Mouse (Mus musculus): ENCODE results near the gene Ccdc150. TPM values are rescaled to one million over a fixed set of nuclear protein-coding genes. Genes with fewer than 3 reads are reported as not detected.

The Ccdc150 gene
- total and polyA plus RNA-seq, 2 experiments: 0.09 TPM; not detected in 1

GRCm38 (mm10) chr1:54356566-54356965 is 106.1 kb downstream of the Ccdc150 start:
- no peaks in the 10 kb centered on the region for H3K79me2 ChIP-seq (ENCODE audit: control insufficient read depth, insufficient read depth, low read length)
- H3K27me3 ChIP-seq (ENCODE audit: control insufficient read depth, insufficient read depth, low read length): no peaks in the 10 kb centered on the region
- no peak overlapping the region for H3K27ac ChIP-seq (replicated peaks; ENCODE audit: insufficient read depth, low read depth, low read length)
- no peak overlapping the region for H3K4me3 ChIP-seq (ENCODE audit: insufficient read depth, low read depth, low read length)
- H3K36me3 ChIP-seq (ENCODE audit: control insufficient read depth, insufficient read depth, low read length): no peaks in the 10 kb centered on the region
- TF ChIP-seq POLR2A (IDR thresholded peaks at IDR 0.05; ENCODE audit: extremely low read depth, insufficient read depth, low read length): no peak
- no peak for TF ChIP-seq CTCF (IDR thresholded peaks at IDR 0.05; ENCODE audit: low read depth, low read length)
- DNase-seq (ENCODE audit: extremely low read depth, low read depth, low spot score): no peak
- H3K4me1 ChIP-seq (ENCODE audit: control insufficient read depth, insufficient read depth, low read length): no peaks in the 10 kb centered on the region
- 88% methylated on average over 6 of the region's 6 CpGs for WGBS
- H3K9ac ChIP-seq (ENCODE audit: low read depth, low read length): no peak overlapping the region

DNA sequence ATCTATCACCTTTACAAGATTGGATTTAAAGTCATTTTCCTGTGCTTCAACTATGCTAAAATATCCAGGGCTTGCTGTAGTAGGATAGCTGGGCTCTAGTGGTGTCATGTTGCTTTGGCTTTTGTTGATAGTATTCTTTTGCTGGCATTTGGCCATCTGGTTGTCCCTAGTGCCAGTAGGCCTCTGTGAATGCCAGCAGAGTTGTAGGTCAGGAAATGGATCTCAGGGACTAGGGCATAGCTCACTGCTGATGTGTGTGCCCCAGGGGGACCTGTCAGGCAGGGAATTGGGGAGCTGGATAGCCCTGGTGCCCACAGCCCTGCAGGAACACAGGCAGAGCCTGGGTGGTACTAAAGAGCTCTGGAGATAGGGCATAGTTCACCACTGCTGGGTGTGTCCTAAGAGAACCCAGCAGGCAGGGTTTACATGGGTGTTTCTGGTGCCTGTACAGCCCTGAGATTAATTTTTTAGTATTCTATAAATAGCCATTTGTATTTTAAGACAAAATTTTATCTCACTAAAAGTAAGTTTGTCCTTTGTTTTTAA is 127.1 kb downstream of the Ccdc150 start:
- Histone ChIP-seq H3K27ac (replicated peaks; ENCODE audit: insufficient read depth, low read depth, low read length) (no peak overlapping the region), H3K4me3 (ENCODE audit: insufficient read depth, low read depth, low read length) (no peak overlapping the region), H3K27me3 (ENCODE audit: control insufficient read depth, insufficient read depth, low read length) (no peaks in the 10 kb centered on the region), H3K4me1 (ENCODE audit: control insufficient read depth, insufficient read depth, low read length) (no peaks in the 10 kb centered on the region; the same call in 1 of the 2 replicates), H3K9ac (ENCODE audit: low read depth, low read length) (no peak overlapping the region), H3K36me3 (ENCODE audit: control insufficient read depth, insufficient read depth, low read length) (no peaks in the 10 kb centered on the region), H3K79me2 (ENCODE audit: control insufficient read depth, insufficient read depth, low read length) (no peaks in the 10 kb centered on the region)
- TF ChIP-seq CTCF (IDR thresholded peaks at IDR 0.05; ENCODE audit: low read depth, low read length): no peak
- no peak for TF ChIP-seq POLR2A (IDR thresholded peaks at IDR 0.05; ENCODE audit: extremely low read depth, insufficient read depth, low read length)
- peak; percentile 13 for DNase-seq (ENCODE audit: extremely low read depth, low read depth, low spot score)

DNA sequence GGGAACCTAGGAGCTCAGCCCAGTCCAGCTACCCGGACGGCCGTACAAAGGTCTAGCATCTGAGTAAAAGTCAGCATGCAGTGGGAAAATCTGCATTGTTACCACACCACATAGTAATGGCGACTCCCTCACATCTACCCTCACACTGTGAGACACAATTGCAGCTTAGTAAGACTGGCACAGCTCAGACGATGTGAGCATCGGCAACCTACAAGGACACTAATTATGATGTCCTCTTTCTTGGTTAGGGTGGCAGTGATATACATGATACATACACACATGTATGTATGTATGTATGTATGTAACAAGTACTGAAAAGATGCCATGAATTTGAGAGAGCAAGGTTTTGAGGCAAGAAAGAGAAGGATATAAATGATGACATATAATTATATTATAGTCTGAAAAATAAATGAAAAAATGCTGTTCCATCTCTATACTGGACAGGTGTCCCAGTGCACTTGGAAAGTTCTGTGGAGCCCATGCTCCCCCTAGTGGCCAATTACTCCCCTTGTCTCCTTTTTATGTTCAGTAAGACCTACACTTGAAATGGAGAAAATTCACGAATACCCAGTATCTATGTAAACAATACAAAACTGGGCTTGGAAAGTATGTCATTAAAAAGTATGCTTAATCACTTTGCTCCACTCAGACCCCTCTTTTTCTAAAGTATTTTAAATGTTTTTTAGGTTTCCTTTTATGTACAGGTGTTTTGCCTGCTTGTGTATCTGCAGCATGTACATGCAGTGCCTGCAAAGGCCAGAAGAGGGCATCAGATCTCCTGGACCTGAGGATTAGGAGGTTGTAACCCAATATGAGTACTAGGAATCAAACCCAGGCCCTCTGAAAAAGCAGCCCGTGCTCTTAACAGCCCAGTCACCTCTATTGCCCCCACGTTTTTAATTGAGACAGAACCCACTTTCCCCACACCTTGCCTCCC is 130.8 kb downstream of the Ccdc150 start:
- 85% methylated on average over 9 of the region's 9 CpGs for WGBS
- no peak overlapping the region for H3K4me3 ChIP-seq (ENCODE audit: insufficient read depth, low read depth, low read length)
- no peak overlapping the region for H3K9ac ChIP-seq (ENCODE audit: low read depth, low read length)
- no peaks in the 10 kb centered on the region for H3K36me3 ChIP-seq (ENCODE audit: control insufficient read depth, insufficient read depth, low read length)
- H3K4me1 ChIP-seq (ENCODE audit: control insufficient read depth, insufficient read depth, low read length): no peaks in the 10 kb centered on the region; the same call in 1 of the 2 replicates
- no peaks in the 10 kb centered on the region for H3K27me3 ChIP-seq (ENCODE audit: control insufficient read depth, insufficient read depth, low read length)
- no peaks in the 10 kb centered on the region for H3K79me2 ChIP-seq (ENCODE audit: control insufficient read depth, insufficient read depth, low read length)
- peak; percentile 38 for DNase-seq (ENCODE audit: extremely low read depth, low read depth, low spot score)
- TF ChIP-seq POLR2A (IDR thresholded peaks at IDR 0.05; ENCODE audit: extremely low read depth, insufficient read depth, low read length) (no peak), CTCF (IDR thresholded peaks at IDR 0.05; ENCODE audit: low read depth, low read length) (peak; percentile 48; the same call in 1 of the 2 replicates)
- no peak overlapping the region for H3K27ac ChIP-seq (replicated peaks; ENCODE audit: insufficient read depth, low read depth, low read length)

- Histone ChIP-seq H3K4me1 (ENCODE audit: control insufficient read depth, insufficient read depth, low read length) (no peaks in the 10 kb centered on the region), H3K79me2 (ENCODE audit: control insufficient read depth, insufficient read depth, low read length) (no peaks in the 10 kb centered on the region), H3K9ac (ENCODE audit: low read depth, low read length) (no peak overlapping the region), H3K4me3 (ENCODE audit: insufficient read depth, low read depth, low read length) (no peak overlapping the region), H3K27me3 (ENCODE audit: control insufficient read depth, insufficient read depth, low read length) (no peaks in the 10 kb centered on the region), H3K36me3 (ENCODE audit: control insufficient read depth, insufficient read depth, low read length) (peaks cover 2% of the 10 kb centered on the region), H3K27ac (replicated peaks; ENCODE audit: insufficient read depth, low read depth, low read length) (no peak overlapping the region)
- TF ChIP-seq POLR2A (IDR thresholded peaks at IDR 0.05; ENCODE audit: extremely low read depth, insufficient read depth, low read length) (no peak), CTCF (IDR thresholded peaks at IDR 0.05; ENCODE audit: low read depth, low read length) (no peak)
- WGBS: 64% methylated on average over 1 of the region's 1 CpGs
- DNase-seq (ENCODE audit: extremely low read depth, low read depth, low spot score): no peak
Observed at GRCm38 (mm10) chr1:54384221-54384620, 133.7 kb downstream of the Ccdc150 start.

DNA sequence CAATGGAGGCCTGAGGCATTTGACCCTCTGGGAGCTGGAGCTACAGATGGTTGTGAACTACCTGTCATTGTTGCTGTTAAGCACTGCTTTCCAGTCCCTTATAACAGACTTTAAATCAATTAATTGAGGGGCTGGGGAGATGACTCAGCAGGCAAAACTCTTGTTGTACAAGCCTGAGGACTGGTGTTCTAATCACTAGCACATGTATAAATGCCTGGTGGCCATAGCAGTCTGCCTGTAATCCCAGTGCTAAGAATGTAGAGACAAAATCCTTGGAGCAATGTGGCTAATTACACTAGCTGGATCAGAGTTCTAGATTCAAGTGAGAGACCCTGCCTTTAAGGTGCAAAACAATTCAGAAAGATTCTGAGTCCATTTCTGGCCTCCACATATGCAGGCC is 152.3 kb downstream of the Ccdc150 start:
- TF ChIP-seq CTCF (IDR thresholded peaks at IDR 0.05; ENCODE audit: low read depth, low read length): no peak
- no peak for TF ChIP-seq POLR2A (IDR thresholded peaks at IDR 0.05; ENCODE audit: extremely low read depth, insufficient read depth, low read length)
- no peaks in the 10 kb centered on the region for H3K79me2 ChIP-seq (ENCODE audit: control insufficient read depth, insufficient read depth, low read length)
- H3K4me3 ChIP-seq (ENCODE audit: insufficient read depth, low read depth, low read length): no peak overlapping the region
- no peak overlapping the region for H3K9ac ChIP-seq (ENCODE audit: low read depth, low read length)
- no peak overlapping the region for H3K27ac ChIP-seq (replicated peaks; ENCODE audit: insufficient read depth, low read depth, low read length)
- no peaks in the 10 kb centered on the region for H3K27me3 ChIP-seq (ENCODE audit: control insufficient read depth, insufficient read depth, low read length)
- H3K4me1 ChIP-seq (ENCODE audit: control insufficient read depth, insufficient read depth, low read length): no peaks in the 10 kb centered on the region
- peaks cover 48% of the 10 kb centered on the region for H3K36me3 ChIP-seq (ENCODE audit: control insufficient read depth, insufficient read depth, low read length)
- no peak for DNase-seq (ENCODE audit: extremely low read depth, low read depth, low spot score)

Other genes with a start within 250 kb of the Ccdc150 start
- gene Hecw2, start 55.5 kb upstream of the Ccdc150 start, total RNA-seq (2014; rRNA removed): 2.9 and 3.2 TPM in 2 replicates
- gene Hecw2, start 55.5 kb upstream of the Ccdc150 start, polyA plus RNA-seq (2012; rRNA removed): 0.21 and 0.38 TPM in 2 replicates
- gene Gtf3c3, start 188.3 kb downstream of the Ccdc150 start, total RNA-seq (2014; rRNA removed): 15.4 and 19.5 TPM in 2 replicates
- gene Gtf3c3, start 188.3 kb downstream of the Ccdc150 start, polyA plus RNA-seq (2012; rRNA removed): 2.5 and 2.7 TPM in 2 replicates

Measured in liver, adult 2 months (tissue).